Mouse (Mus musculus): ENCODE measurements at regions not wholly inside any gene's neighbourhood (a gene's known extent, or its start where the extent isn't known, plus 50 kb on each side); places are given as distances from the start of the nearest gene placed in this dataset.
"Not testable (repeated sequence)": the region's sequence is repeated elsewhere in the genome, so short reads cannot be mapped to it uniquely, and the experiment has no call there.

DNA sequence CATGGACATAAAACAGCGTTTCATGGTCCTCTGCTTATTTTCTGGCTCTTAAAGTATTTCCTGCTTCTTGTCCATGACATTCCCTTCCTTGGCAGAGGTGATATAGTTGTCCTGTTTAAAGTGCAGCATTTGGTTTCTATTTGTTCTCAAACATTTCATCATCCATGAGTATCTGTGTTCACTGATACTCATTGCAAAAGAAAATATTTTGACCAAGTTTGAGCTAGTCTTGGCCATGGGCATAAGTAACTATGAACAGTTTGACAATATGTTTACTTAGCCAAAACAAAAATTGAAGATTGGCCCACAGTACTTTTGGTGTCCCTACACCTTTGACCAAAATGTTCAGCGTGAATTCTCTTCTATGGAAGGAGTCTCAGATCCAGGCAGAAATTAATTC is 58.7 kb upstream of the 2310057J18Rik start:
- in situ Hi-C loops (cut with MseI, MboI), result not testable (repeated sequence)

DNA sequence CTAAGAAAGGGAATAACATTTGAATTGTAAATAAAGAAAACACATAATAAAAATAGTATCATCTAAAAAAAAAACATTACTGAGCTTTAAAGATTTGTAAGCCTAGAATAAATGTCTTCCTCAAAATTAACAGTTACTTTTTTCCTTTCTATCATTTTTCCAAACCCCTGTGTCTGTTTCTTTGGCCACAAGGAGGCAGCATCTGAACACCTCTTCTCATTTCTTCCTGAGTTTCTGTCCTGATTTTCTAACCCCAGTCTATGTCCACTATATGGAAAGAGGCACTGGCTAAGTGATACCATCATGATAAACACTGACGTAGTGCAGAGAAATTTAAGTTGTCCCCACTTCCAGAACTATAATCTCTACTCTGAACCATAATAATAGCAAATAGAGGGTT is 55.8 kb upstream of the Soga3 start:
- in situ Hi-C loops (cut with MseI, MboI), result loop anchor here (10.0 to 25.0 kb wide), 2 partner anchors 127 to 249 kb away; partner anchors contain the start of gene 9330159F19Rik (in 1 of the 2)

All from mouse trophoblast stem cell (cell line).